Mouse (Mus musculus) cortical plate, adult 2 months (tissue): ENCODE data around the gene Gm5269. TPM values are rescaled to one million over a fixed set of nuclear protein-coding genes. Genes with fewer than 3 reads are reported as not detected.
A peak's percentile ranks its signal among the peaks of the same experiment; 100 is the strongest.

Experiments
- H3K27ac ChIP-seq: fragments of 200-500 bp; 2 replicates; pipeline ENCODE4 v1.5.1; 2012; ENCODE audit warnings: low read length, control low read depth, inconsistent platforms; ENCODE audit not compliant: insufficient read depth
- H3K4me1 ChIP-seq: fragments of 200-500 bp; 2 replicates; pipeline ENCODE4 v1.6.1; 2011; ENCODE audit warnings: low read length; ENCODE audit not compliant: control insufficient read depth, insufficient read depth
- H3K4me3 ChIP-seq: fragments of 200-500 bp; 2 replicates; pipeline ENCODE4 v1.5.1; 2011; ENCODE audit warnings: mild to moderate bottlenecking, low read length, control low read depth; ENCODE audit not compliant: insufficient read depth
- CTCF ChIP-seq: fragments of 200-500 bp; IDR thresholded peaks from 2 replicates; pipeline ENCODE4 v1.5.1; 2011; ENCODE audit warnings: mild to moderate bottlenecking, control low read depth, low read length; ENCODE audit not compliant: insufficient read depth; ENCODE audit errors: extremely low read depth
- POLR2A ChIP-seq: fragments of 200-500 bp; IDR thresholded peaks from 2 replicates; pipeline ENCODE4 v1.6.1; 2011; ENCODE audit warnings: mild to moderate bottlenecking, low read length, control low read depth; ENCODE audit not compliant: insufficient read depth; ENCODE audit errors: extremely low read depth
- polyA plus RNA-seq: library from polyadenylated mRNA; depleted of rRNA; stranded (reverse); fragments of >200 nt; gene quantifications from 2 replicates; pipeline ENCODE4 v1.2.3, GENCODE M21; 2012; rRNA removed

Gene Gm5269
- not detected in 2 replicates for polyA plus RNA-seq

DNA sequence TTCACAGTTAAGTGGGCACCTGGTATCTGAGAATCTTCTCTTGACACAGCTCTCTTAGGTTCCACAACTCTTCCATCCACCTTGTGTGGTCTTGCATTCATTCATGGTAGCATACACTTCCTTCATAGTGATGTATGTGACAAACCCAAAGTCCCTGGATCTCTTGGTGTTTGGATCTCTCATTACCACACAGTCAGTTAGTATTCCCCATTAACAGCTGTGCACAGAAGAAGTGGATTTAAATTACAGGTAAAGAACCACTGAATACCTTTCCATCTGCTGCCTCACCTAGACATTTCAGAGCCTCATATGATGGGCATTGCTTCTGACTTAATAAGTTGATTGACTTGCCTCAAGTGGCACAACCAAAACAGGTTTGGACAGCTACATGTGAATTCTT is at the start of gene Gm5269:
Gene Gm5269, minus strand, starts transcription at position 101 of the 400 bp plus-strand sequence.
- Histone ChIP-seq H3K27ac (no peak within 1 kb of the TSS), H3K4me3 (no peak within 1 kb of the TSS), H3K4me1 (no peaks in the 10 kb centered on the region)
- no peak for TF ChIP-seq CTCF

DNA sequence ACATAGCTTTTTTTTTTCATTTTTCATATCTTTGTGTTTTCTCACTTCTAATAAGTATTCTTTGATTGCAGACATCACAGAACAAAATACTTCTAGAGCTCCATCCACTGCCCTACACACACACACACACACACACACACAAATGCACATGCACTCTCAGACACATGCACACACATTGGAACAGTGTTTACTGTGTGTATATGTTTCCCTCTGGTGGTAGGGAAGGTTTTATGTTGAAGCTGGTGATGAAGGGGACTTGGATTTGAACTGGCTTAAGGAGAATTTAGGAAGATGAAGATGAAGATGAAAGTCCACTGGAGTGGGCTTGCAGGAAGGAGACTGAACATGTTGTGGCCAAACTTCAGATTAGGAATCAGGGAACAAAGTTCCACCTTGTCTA is 41.1 kb upstream of the Gm5269 start:
- Histone ChIP-seq H3K4me3 (no peak overlapping the region), H3K4me1 (0 out of 2 replicates have a peak, but pooled peaks cover 1% of the 10 kb centered on the region), H3K27ac (no peak overlapping the region)
- TF ChIP-seq POLR2A (no peak), CTCF (no peak)

DNA sequence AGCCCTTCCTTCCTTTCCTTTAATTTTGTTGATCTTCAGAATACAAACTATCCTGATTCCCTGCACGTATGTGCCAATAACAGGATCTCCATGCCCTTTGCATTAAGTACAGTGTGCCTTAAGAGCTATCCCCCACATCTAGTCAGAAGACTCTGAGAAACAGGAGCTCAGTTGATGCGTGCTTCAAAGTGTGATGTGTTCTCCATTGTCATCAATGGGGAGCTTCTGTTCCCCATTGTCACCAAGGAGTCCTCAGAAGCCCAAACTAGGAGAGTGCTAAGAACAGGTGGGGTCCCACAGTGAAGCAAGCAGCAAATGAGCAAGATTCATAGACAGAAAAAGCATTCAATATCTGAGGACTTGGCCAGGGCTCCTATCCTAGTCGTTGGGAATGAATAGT is 36.8 kb upstream of the Gm5269 start:
- Histone ChIP-seq H3K27ac (no peak overlapping the region), H3K4me1 (0 out of 2 replicates have a peak, but pooled peaks cover 1% of the 10 kb centered on the region), H3K4me3 (no peak overlapping the region)
- TF ChIP-seq CTCF = no peak
- TF ChIP-seq POLR2A = no peak

DNA sequence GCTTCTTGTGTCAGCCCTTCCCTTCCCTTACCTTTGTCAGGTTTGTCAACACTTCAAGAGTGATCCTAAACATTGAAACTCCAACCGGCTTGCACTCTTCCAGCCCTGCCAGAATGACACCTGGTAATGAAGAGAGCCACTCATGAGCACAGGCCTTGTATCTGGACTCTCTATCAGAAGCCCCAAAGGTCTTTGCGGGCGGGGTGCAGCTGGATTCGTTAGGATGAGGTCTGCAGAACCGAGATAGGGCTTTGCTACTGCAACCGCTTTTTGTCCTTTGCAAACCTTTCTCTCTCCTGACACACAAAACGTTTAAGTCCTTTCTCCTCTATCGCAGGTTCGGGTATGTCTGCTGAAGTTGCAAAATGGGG is 36.3 kb upstream of the Gm5269 start, which contains the start of gene Slc40a1:
Gene Slc40a1, minus strand, starts transcription at position 131 of the 371 bp plus-strand sequence.
- Histone ChIP-seq H3K4me1 (0 out of 2 replicates have a peak, but pooled peaks cover 1% of the 10 kb centered on the region), H3K4me3 (peak within 1 kb of the TSS; percentile 53), H3K27ac (peak within 1 kb of the TSS; percentile 75)
- TF ChIP-seq POLR2A (no peak), CTCF (no peak)

DNA sequence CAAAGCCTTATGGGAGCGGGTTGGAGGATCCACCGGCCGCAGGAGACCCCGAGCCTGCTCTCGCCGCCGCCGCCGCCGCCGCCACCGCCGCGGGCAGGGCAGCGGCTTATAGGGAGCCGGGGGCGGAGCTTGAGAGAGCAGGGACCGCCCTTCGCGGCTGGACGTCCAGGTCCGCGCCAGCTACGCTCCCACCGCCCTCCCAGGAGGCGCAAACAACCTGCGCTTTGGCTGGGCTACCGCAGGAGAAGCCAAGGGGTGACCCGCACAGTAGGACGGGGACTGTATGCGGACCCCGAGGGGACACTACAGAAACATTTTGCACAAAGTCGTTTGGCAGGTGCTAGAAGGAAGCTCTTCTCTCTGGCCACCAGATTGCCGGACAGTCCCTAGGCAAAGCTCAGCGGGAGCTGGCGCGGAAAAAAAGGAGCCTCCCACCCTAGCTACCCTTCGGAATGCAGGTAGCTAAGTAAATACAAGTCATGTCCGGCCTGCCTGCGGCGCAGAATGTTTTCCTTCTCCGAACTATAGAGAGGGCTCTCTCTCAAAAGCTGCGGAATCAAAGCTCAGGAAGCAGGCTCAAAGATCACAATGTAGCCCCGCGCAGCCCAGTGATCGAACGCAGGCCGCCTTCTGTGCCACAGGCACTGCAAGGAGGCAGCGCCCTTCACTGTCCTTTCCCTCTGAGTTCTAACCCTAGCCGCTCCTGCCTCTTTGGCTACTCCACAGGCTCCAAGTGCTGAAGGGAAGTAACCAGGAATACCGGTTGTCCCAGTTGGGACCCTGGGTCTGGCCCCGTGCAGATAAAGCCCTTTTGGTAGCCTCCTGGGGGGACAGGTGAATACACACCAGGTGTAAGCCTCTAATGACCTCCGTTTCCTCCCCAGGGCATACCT is 35.7 kb upstream of the Gm5269 start:
- peak overlapping the region; percentile 75 for H3K27ac ChIP-seq
- H3K4me1 ChIP-seq = 0 out of 2 replicates have a peak, but pooled peaks cover 1% of the 10 kb centered on the region
- peak overlapping the region; percentile 53 for H3K4me3 ChIP-seq
- TF ChIP-seq CTCF = no peak
- peak; percentile 56; the same call in 1 of the 2 replicates for TF ChIP-seq POLR2A

DNA sequence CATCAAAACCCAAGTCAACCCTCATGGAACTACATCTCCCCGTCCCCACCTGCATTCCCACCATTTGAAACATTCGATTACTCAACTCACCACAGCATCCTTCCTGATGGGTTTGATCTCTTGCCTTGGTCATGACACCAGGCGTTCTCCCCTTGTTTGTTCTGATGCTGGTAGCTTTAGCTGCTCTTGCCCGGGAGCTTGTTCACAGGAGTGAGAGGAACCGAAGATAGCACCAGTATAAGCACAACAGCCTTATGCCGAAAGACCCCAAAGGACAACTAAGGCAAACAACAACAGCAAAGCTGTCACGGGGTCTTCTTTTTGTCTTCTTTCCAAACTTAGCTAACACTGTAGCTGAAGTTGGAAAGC is 35.0 kb upstream of the Gm5269 start:
- 0 out of 2 replicates have a peak overlapping the region, but pooled peaks have one; percentile 41 for H3K27ac ChIP-seq
- peak overlapping the region; percentile 53 for H3K4me3 ChIP-seq
- H3K4me1 ChIP-seq = 0 out of 2 replicates have a peak, but pooled peaks cover 1% of the 10 kb centered on the region
- no peak for TF ChIP-seq POLR2A
- TF ChIP-seq CTCF = no peak

DNA sequence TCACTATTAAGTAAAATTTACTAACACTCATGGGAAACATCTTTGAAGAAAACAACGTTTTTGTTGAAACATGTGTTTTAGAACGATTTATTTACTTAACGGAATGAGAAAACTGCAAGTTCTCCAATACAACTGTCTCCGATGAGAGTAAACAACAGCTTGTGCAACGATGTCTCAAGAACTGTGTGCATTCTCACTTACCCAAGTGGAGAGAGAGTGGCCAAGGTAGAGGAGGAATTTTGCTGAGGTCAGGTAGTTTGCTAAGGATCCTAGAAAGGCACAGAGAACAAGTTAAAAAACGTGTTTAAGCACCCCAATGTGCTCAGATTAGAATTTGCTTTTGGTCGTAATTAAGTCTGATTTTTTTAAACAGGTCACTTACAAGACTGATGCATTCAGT is 34.4 kb upstream of the Gm5269 start:
- 0 out of 2 replicates have a peak, but pooled peaks cover 1% of the 10 kb centered on the region for H3K4me1 ChIP-seq
- no peak for TF ChIP-seq POLR2A
- TF ChIP-seq CTCF = no peak
- H3K27ac ChIP-seq = no peak overlapping the region
- peak overlapping the region; percentile 42 for H3K4me3 ChIP-seq

DNA sequence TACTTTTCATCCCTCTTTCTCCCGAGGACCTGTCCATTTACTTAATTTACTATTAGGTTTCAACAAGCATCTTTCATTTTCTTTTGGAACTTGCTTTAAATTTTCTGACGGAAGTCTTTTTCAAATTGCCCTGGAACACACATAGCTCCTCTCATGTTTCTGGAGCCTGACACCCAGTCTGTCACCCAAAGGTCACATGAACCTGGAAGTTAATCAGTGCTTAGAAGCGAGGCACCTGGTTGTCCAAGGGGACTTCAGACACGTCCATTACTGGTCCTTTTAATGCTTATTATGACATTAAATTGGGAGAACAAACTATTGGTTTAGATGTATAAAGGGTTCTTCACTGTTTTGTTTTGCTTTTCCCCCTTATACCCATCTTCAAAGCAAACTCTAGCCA is 33.2 kb upstream of the Gm5269 start:
- H3K4me3 ChIP-seq = no peak overlapping the region
- 0 out of 2 replicates have a peak, but pooled peaks cover 1% of the 10 kb centered on the region for H3K4me1 ChIP-seq
- no peak for TF ChIP-seq CTCF
- no peak for TF ChIP-seq POLR2A
- no peak overlapping the region for H3K27ac ChIP-seq

DNA sequence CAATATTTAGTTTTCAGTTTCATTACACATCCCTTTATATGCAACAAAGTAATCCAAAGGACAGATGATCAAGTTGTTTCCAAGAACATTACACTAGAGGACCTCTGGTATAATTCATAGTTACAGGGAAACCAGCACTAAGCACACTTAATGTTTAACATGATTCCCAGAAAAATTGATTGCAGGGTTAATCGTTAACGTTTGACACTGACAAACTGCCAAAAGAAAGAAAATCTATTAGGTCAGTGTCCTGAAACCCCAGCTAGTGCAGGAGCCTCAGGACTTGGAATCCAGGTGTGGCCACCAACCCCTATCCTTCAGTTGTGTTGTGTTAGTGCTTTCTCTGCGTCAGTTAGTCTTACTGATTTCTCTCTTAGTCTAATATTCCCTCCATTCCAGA is 30.6 kb upstream of the Gm5269 start:
- TF ChIP-seq POLR2A = no peak
- Histone ChIP-seq H3K4me3 (no peak overlapping the region), H3K4me1 (no peaks in the 10 kb centered on the region), H3K27ac (no peak overlapping the region)

DNA sequence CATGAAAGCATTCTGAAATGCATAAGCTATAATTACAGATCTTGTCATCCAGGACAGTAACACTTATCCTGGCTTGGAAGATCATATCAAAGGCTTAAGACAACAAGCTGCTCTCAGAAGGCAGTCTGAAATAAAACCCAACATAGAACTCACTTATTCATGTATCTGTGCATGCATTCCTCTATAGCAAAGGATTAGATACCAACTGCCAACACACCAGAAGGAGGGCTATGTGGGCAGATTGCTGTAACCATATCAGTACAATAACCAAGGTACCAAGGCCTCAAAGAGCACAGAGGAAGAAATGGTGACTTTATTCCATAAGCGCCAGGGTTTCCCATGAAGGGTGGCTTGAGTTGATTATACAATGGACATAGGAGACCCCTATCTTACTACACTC is 29.7 kb upstream of the Gm5269 start:
- TF ChIP-seq POLR2A (no peak), CTCF (no peak)

More for the DNA sequence above, 29.7 kb upstream of the Gm5269 start:
- no peak overlapping the region for H3K27ac ChIP-seq
- H3K4me1 ChIP-seq = no peaks in the 10 kb centered on the region
- no peak overlapping the region for H3K4me3 ChIP-seq
